Mouse (Mus musculus): ENCODE results near the gene Gm6526. TPM values are rescaled to one million over a fixed set of nuclear protein-coding genes. Genes with fewer than 3 reads are reported as not detected.
"Not testable (repeated sequence)": the region's sequence is repeated elsewhere in the genome, so short reads cannot be mapped to it uniquely, and the experiment has no call there.

Gene Gm6526
- polyA plus RNA-seq (2011; ENCODE audit: insufficient read depth, insufficient read length, low read depth, missing spikeins): not detected in 2 replicates

GRCm38 (mm10) chr14:43747566-43747965 is at the start of gene Gm6526:
TSS of gene Gm6526 (plus strand) at chr14:43747866.
- not testable (repeated sequence) for H3K4me1 ChIP-seq (ENCODE audit: control insufficient read depth, insufficient read depth, low read length); H3K36me3 ChIP-seq (ENCODE audit: control insufficient read depth, insufficient read depth, low read length, poor library complexity, severe bottlenecking); H3K9ac ChIP-seq (ENCODE audit: low read depth, poor library complexity, severe bottlenecking); H3K4me3 ChIP-seq (ENCODE audit: low read depth, low read length); H3K27me3 ChIP-seq (ENCODE audit: control insufficient read depth, insufficient read depth, low read length, poor library complexity, severe bottlenecking); H3K9me3 ChIP-seq (replicated peaks; ENCODE audit: control insufficient read depth, insufficient read depth, low read length, poor library complexity, severe bottlenecking); H3K27ac ChIP-seq (ENCODE audit: insufficient read depth, low read length)

DNA sequence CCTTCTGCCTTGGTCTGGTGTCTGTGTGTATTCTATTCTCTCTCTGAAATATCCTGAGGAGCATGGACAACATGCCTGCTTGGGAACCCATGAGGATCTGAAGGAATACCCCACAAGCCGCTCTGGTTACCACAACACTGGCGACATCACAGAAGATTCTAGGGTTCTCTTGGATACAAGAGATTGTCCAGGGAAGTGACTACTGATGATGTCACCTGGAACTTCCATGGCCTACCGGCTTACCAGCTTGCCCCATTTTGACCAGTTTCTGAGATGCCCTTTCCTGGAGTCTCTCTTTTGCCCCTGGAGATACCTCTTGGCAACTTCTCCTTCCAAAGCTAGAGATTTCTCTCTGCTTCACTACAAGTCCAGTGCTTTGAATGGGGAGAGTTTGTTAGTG is 20.3 kb upstream of the Gm6526 start, which contains the start of gene Gm16506:
Gene Gm16506 (minus strand): TSS at position 101 of the 400 bp plus-strand sequence.
- not testable (repeated sequence) for H3K9ac ChIP-seq (ENCODE audit: low read depth, poor library complexity, severe bottlenecking); H3K4me1 ChIP-seq (ENCODE audit: control insufficient read depth, insufficient read depth, low read length); H3K36me3 ChIP-seq (ENCODE audit: control insufficient read depth, insufficient read depth, low read length, poor library complexity, severe bottlenecking)

GRCm38 (mm10) chr14:43784645-43785044 is 37.0 kb downstream of the Gm6526 start, which contains the start of gene Gm8180:
TSS of gene Gm8180 (minus strand) at chr14:43784745.
- H3K9me3 ChIP-seq (replicated peaks; ENCODE audit: control insufficient read depth, insufficient read depth, low read length, poor library complexity, severe bottlenecking); H3K27me3 ChIP-seq (ENCODE audit: control insufficient read depth, insufficient read depth, low read length, poor library complexity, severe bottlenecking); H3K9ac ChIP-seq (ENCODE audit: low read depth, poor library complexity, severe bottlenecking); H3K4me1 ChIP-seq (ENCODE audit: control insufficient read depth, insufficient read depth, low read length); H3K4me3 ChIP-seq (ENCODE audit: low read depth, low read length); H3K27ac ChIP-seq (ENCODE audit: insufficient read depth, low read length); H3K36me3 ChIP-seq (ENCODE audit: control insufficient read depth, insufficient read depth, low read length, poor library complexity, severe bottlenecking): not testable (repeated sequence)

More for the DNA sequence above, 20.3 kb upstream of the Gm6526 start, which contains the start of gene Gm16506:
- not testable (repeated sequence) for H3K9me3 ChIP-seq (replicated peaks; ENCODE audit: control insufficient read depth, insufficient read depth, low read length, poor library complexity, severe bottlenecking); H3K27ac ChIP-seq (ENCODE audit: insufficient read depth, low read length); H3K27me3 ChIP-seq (ENCODE audit: control insufficient read depth, insufficient read depth, low read length, poor library complexity, severe bottlenecking); H3K4me3 ChIP-seq (ENCODE audit: low read depth, low read length)

GRCm38 (mm10) chr14:43793811-43794210 is 46.1 kb downstream of the Gm6526 start:
- H3K9ac ChIP-seq (ENCODE audit: low read depth, poor library complexity, severe bottlenecking); H3K36me3 ChIP-seq (ENCODE audit: control insufficient read depth, insufficient read depth, low read length, poor library complexity, severe bottlenecking): not testable (repeated sequence)

DNA sequence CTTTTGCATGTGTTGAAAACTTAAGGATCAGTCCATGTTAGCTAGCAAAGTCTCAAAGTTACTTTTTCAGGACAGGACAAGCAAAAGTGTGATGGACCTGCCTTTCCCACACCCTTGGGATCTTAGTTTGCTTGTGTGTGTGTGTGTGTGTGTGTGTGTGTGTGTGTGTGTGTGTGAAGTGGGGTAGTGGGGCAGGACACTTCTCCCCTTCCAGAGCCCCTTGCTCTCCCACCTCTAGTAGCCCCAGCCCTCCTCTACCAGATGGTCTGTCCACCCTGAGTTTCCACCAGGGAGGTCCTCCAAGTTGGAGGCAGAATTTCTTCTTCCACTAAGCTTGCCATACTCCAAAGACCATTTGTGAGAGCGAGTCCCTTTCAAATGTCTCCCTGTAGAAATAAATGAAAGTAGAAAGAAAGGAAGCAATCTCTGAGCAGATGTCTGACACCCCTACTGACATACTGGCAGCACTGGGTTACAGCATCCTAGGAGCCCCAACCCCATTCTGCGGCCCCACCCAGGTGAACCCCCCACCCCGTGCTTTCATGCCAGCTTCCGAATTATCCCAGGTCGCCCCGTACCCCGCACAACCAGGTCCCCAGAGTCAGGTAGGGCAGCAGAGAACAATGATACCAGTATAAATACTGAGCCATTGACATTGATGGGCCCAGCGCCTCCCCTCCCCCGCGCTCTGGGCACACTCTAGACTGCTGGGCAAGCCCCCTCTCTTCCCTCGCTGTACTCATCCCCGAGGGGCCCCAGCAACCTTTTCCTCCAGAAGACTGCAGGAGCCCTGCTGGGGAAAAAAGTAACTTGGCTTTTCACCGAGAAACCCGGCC is 48.6 kb downstream of the Gm6526 start:
- no peaks in the 10 kb centered on the region for H3K27me3 ChIP-seq (ENCODE audit: control insufficient read depth, insufficient read depth, low read length, poor library complexity, severe bottlenecking)
- no peak overlapping the region for H3K27ac ChIP-seq (ENCODE audit: insufficient read depth, low read length)
- TF ChIP-seq EP300 (IDR thresholded peaks at IDR 0.05; ENCODE audit: insufficient read depth, low read depth, low read length) (no peak), CTCF (IDR thresholded peaks at IDR 0.05; ENCODE audit: low read depth, low read length) (no peak), POLR2A (IDR thresholded peaks at IDR 0.05; ENCODE audit: insufficient read depth, low read length) (no peak)
- H3K9me3 ChIP-seq (replicated peaks; ENCODE audit: control insufficient read depth, insufficient read depth, low read length, poor library complexity, severe bottlenecking): no peaks in the 10 kb centered on the region
- H3K36me3 ChIP-seq (ENCODE audit: control insufficient read depth, insufficient read depth, low read length, poor library complexity, severe bottlenecking): no peaks in the 10 kb centered on the region
- peak overlapping the region; percentile 3; the same call in 1 of the 2 replicates for H3K4me3 ChIP-seq (ENCODE audit: low read depth, low read length)
- no peaks in the 10 kb centered on the region for H3K4me1 ChIP-seq (ENCODE audit: control insufficient read depth, insufficient read depth, low read length)
- H3K9ac ChIP-seq (ENCODE audit: low read depth, poor library complexity, severe bottlenecking): no peak overlapping the region

More at GRCm38 (mm10) chr14:43793811-43794210, 46.1 kb downstream of the Gm6526 start:
- H3K27me3 ChIP-seq (ENCODE audit: control insufficient read depth, insufficient read depth, low read length, poor library complexity, severe bottlenecking); H3K27ac ChIP-seq (ENCODE audit: insufficient read depth, low read length); H3K9me3 ChIP-seq (replicated peaks; ENCODE audit: control insufficient read depth, insufficient read depth, low read length, poor library complexity, severe bottlenecking); H3K4me1 ChIP-seq (ENCODE audit: control insufficient read depth, insufficient read depth, low read length); H3K4me3 ChIP-seq (ENCODE audit: low read depth, low read length): not testable (repeated sequence)

- H3K9me3 ChIP-seq (replicated peaks; ENCODE audit: control insufficient read depth, insufficient read depth, low read length, poor library complexity, severe bottlenecking); H3K4me1 ChIP-seq (ENCODE audit: control insufficient read depth, insufficient read depth, low read length); H3K36me3 ChIP-seq (ENCODE audit: control insufficient read depth, insufficient read depth, low read length, poor library complexity, severe bottlenecking); H3K9ac ChIP-seq (ENCODE audit: low read depth, poor library complexity, severe bottlenecking); H3K27me3 ChIP-seq (ENCODE audit: control insufficient read depth, insufficient read depth, low read length, poor library complexity, severe bottlenecking); H3K27ac ChIP-seq (ENCODE audit: insufficient read depth, low read length): not testable (repeated sequence)
- H3K4me3 ChIP-seq (ENCODE audit: low read depth, low read length): peak overlapping the region; percentile 3
Measured at GRCm38 (mm10) chr14:43796905-43797470, 49.3 kb downstream of the Gm6526 start.
